Mouse (Mus musculus) bone marrow macrophage, adult 2 months (primary cell): ENCODE results near the gene Chst13.

Experiments used
- CTCF ChIP-seq: IDR thresholded peaks from 2 replicates; pipeline ENCODE4 v1.5.1; 2012; ENCODE audit warnings: low read depth, mild to moderate bottlenecking, low read length, moderate library complexity
- POLR2A ChIP-seq: IDR thresholded peaks from 2 replicates; pipeline ENCODE4 v1.6.1; 2012; ENCODE audit warnings: mild to moderate bottlenecking, low read depth, low read length, borderline replicate concordance

GRCm38 (mm10) chr6:90360922-90361614 is 36.1 kb upstream of the Chst13 start:
- no peak for TF ChIP-seq CTCF
- no peak for TF ChIP-seq POLR2A
